Mouse (Mus musculus) MEL (cell line): Measurements from ENCODE around the gene Olfml3.

Experiments used
- CTCF ChIP-seq, 3 experiments: IDR thresholded peaks in 2 of 3; conservative IDR thresholded peaks in 1 of 3; 2 replicates each; pipeline ENCODE4 v1.5.1; 2011 to 2012; ENCODE audit warnings: low read length in 3 of 3, low read depth in 2 of 3, mild to moderate bottlenecking in 2 of 3, improper control_type of control experiment in 1 of 3, inconsistent platforms in 1 of 3, mixed read lengths in 1 of 3, moderate library complexity in 1 of 3; ENCODE audit not compliant: control insufficient read depth in 1 of 3, insufficient read depth in 1 of 3, poor library complexity in 1 of 3, severe bottlenecking in 1 of 3
- ELF1 ChIP-seq: IDR thresholded peaks from 2 replicates; pipeline ENCODE4 v1.6.1; 2014; ENCODE audit warnings: low read depth, mild to moderate bottlenecking, inconsistent platforms, low read length, improper control_type of control experiment, moderate library complexity
- MYB ChIP-seq: IDR thresholded peaks from 2 replicates; pipeline ENCODE4 v1.6.1; 2011; ENCODE audit warnings: mild to moderate bottlenecking, low read depth, low read length, improper control_type of control experiment
- MYC ChIP-seq: IDR thresholded peaks from 2 replicates; pipeline ENCODE4 v1.6.1; 2011; ENCODE audit warnings: low read depth, mild to moderate bottlenecking, low read length, improper control_type of control experiment, moderate library complexity
- RAD21 ChIP-seq: IDR thresholded peaks from 2 replicates; pipeline ENCODE4 v1.6.1; 2011; ENCODE audit warnings: mild to moderate bottlenecking, low read depth, low read length, improper control_type of control experiment
- TCF12 ChIP-seq: IDR thresholded peaks from 2 replicates; pipeline ENCODE4 v1.6.1; 2014; ENCODE audit warnings: low read depth, mild to moderate bottlenecking, inconsistent platforms, low read length, improper control_type of control experiment, moderate library complexity
- USF1 ChIP-seq: IDR thresholded peaks from 2 replicates; pipeline ENCODE4 v1.6.1; 2014; ENCODE audit warnings: low read depth, mild to moderate bottlenecking, inconsistent platforms, low read length, improper control_type of control experiment, moderate library complexity
- ZC3H11A ChIP-seq: IDR thresholded peaks from 2 replicates; pipeline ENCODE4 v1.6.1; 2012; ENCODE audit warnings: low read depth, mild to moderate bottlenecking, inconsistent platforms, low read length, improper control_type of control experiment

GRCm38 (mm10) chr3:103689043-103689442 lies 48.8 kb downstream of the Olfml3 start:
- TF ChIP-seq TCF12 (no peak), ZC3H11A (no peak), MYC (no peak), CTCF (IDR thresholded peaks at IDR 0.05 in 2 of 3, conservative IDR thresholded peaks at IDR 0.05 in 1 of 3; ENCODE audit: control insufficient read depth in 1 of 3, insufficient read depth in 1 of 3, low read depth in 2 of 3, low read length in 3 of 3, poor library complexity in 1 of 3, severe bottlenecking in 1 of 3) (no peak), ELF1 (no peak), MYB (no peak), USF1 (no peak), RAD21 (no peak)
